Mouse (Mus musculus): ENCODE results near the gene Ttc12. TPM values are rescaled to one million over a fixed set of nuclear protein-coding genes. Genes with fewer than 3 reads are reported as not detected.

Ttc12 gene
- total RNA-seq, 2 experiments from 2014 or later = 0.66 to 0.93 TPM

Other genes starting within 250 kb of the Ttc12 start
- not detected for gene Gm4894, start 235.7 kb downstream of the Ttc12 start, total RNA-seq (2021)
- not detected for gene Drd2, start 145.6 kb downstream of the Ttc12 start, total RNA-seq (2021)
- gene Ankk1, start 59.2 kb downstream of the Ttc12 start, total RNA-seq (2021) = not detected